Mouse (Mus musculus) liver, embryonic 11.5 days (tissue): ENCODE measurements around the gene Ank. TPM values are rescaled to one million over a fixed set of nuclear protein-coding genes. Genes with fewer than 3 reads are reported as not detected.
A peak's percentile ranks its signal among the peaks of the same experiment; 100 is the strongest.

Source experiments
- ATAC-seq: fragments of 200-750 bp; cut with Nextera tagmentation; replicated peaks from 2 replicates; pipeline ENCODE4 v1.8.0; 2017; ENCODE audit warnings: moderate number of reproducible peaks, mild to moderate bottlenecking, moderate TSS enrichment, moderate library complexity; ENCODE audit not compliant: low FRiP score
- DNase-seq: peaks from one replicate; pipeline ENCODE4 v3.0.0-alpha.2; 2017; ENCODE audit warnings: low spot score
- H3K27ac ChIP-seq: fragments of 300-500 bp; sonication (generic); 2 replicates; pipeline ENCODE4 v1.5.1; 2014; ENCODE audit warnings: mild to moderate bottlenecking, low read depth, low read length, control low read depth
- H3K27me3 ChIP-seq: fragments of 300-500 bp; sonication (generic); replicated peaks from 2 replicates; pipeline ENCODE4 v1.6.1; 2014; ENCODE audit warnings: low read length, mixed read lengths; ENCODE audit not compliant: control insufficient read depth, insufficient read depth
- H3K36me3 ChIP-seq: fragments of 300-500 bp; sonication (generic); 2 replicates; pipeline ENCODE4 v1.6.1; 2014; ENCODE audit warnings: mild to moderate bottlenecking, low read length, moderate library complexity, mixed read lengths; ENCODE audit not compliant: control insufficient read depth, insufficient read depth
- H3K4me1 ChIP-seq: fragments of 300-500 bp; sonication (generic); replicated peaks from 2 replicates; pipeline ENCODE4 v1.6.1; 2014; ENCODE audit warnings: low read length, mixed read lengths; ENCODE audit not compliant: control insufficient read depth, insufficient read depth
- H3K4me2 ChIP-seq: fragments of 300-500 bp; sonication (generic); 2 replicates; pipeline ENCODE4 v1.6.1; 2014; ENCODE audit warnings: mild to moderate bottlenecking, control low read depth, moderate library complexity
- H3K4me3 ChIP-seq: fragments of 300-500 bp; sonication (generic); 2 replicates; pipeline ENCODE4 v1.5.1; 2014; ENCODE audit warnings: low read depth, low read length, control low read depth
- H3K9ac ChIP-seq: fragments of 300-500 bp; sonication (generic); 2 replicates; pipeline ENCODE4 v1.6.1; 2014; ENCODE audit warnings: low read depth, low read length, control low read depth
- H3K9me3 ChIP-seq: fragments of 300-500 bp; sonication (generic); 2 replicates; pipeline ENCODE4 v1.6.1; 2016; ENCODE audit warnings: low read length, inconsistent platforms, mixed read lengths; ENCODE audit not compliant: control insufficient read depth
- WGBS: fragments of 180-500 bp; shearing (Covaris S2); extraction: QIAGEN DNeasy Blood & Tissue Kit; methylation state at CpG from one replicate; pipeline ENCODE4 v1.1.7; 2014; 5-methylcytosine and 5-hydroxymethylcytosine counted together
- polyA plus RNA-seq: library from polyadenylated mRNA; unstranded; fragments of >200 nt; fragmentation: Nextera tagmentation; extraction: Ambion mirVana; gene quantifications from 2 replicates; pipeline ENCODE4 v1.2.1, GENCODE M21; 2014

The Ank gene
- polyA plus RNA-seq, 1 experiment from 2014 or later = 13.1 TPM

- 39% methylated on average over 11 of the region's 11 CpGs for WGBS
- peak overlapping the region; percentile 59 for H3K4me2 ChIP-seq
- DNase-seq (peak; percentile 59), ATAC-seq (peak; percentile 93)
- no peaks in the 10 kb centered on the region for H3K36me3 ChIP-seq
- H3K4me1 ChIP-seq = peaks cover 52% of the 10 kb centered on the region
- peak overlapping the region; percentile 96 for H3K27ac ChIP-seq
- H3K27me3 ChIP-seq = no peaks in the 10 kb centered on the region
- no peak overlapping the region for H3K9ac ChIP-seq
- no peaks in the 10 kb centered on the region for H3K9me3 ChIP-seq
- no peak overlapping the region; the same call in 1 of the 2 replicates for H3K4me3 ChIP-seq
These were observed 30.3 kb downstream of the Ank start for GRCm38 (mm10) chr15:27496596-27497299.

GRCm38 (mm10) chr15:27497300-27497997, 31.0 kb downstream of the Ank start:
- H3K4me1 ChIP-seq = peaks cover 52% of the 10 kb centered on the region
- H3K4me3 ChIP-seq = no peak overlapping the region; the same call in 1 of the 2 replicates
- DNase-seq (no peak), ATAC-seq (peak; percentile 63)
- H3K27me3 ChIP-seq = no peaks in the 10 kb centered on the region
- 37% methylated on average over 7 of the region's 7 CpGs for WGBS
- H3K9me3 ChIP-seq = no peaks in the 10 kb centered on the region
- H3K36me3 ChIP-seq = no peaks in the 10 kb centered on the region
- H3K27ac ChIP-seq = peak overlapping the region; percentile 96
- H3K4me2 ChIP-seq = peak overlapping the region; percentile 59
- H3K9ac ChIP-seq = peak overlapping the region; percentile 54

- Histone ChIP-seq H3K36me3 (no peaks in the 10 kb centered on the region), H3K4me1 (peaks cover 48% of the 10 kb centered on the region), H3K27ac (peak overlapping the region; percentile 96), H3K9me3 (no peaks in the 10 kb centered on the region), H3K9ac (no peak overlapping the region), H3K4me3 (no peak overlapping the region), H3K4me2 (peak overlapping the region; percentile 59; the same call in 1 of the 2 replicates), H3K27me3 (no peaks in the 10 kb centered on the region)
- WGBS = 83% methylated on average over 5 of the region's 5 CpGs
- ATAC-seq (no peak), DNase-seq (no peak)
These were observed 31.6 kb downstream of the Ank start for GRCm38 (mm10) chr15:27498078-27498477.

- Histone ChIP-seq H3K27me3 (no peaks in the 10 kb centered on the region), H3K4me2 (no peak overlapping the region), H3K9ac (no peak overlapping the region), H3K27ac (no peak overlapping the region), H3K9me3 (no peaks in the 10 kb centered on the region), H3K4me1 (peaks cover 38% of the 10 kb centered on the region), H3K4me3 (no peak overlapping the region), H3K36me3 (no peaks in the 10 kb centered on the region)
- 76% methylated on average over 15 of the region's 15 CpGs for WGBS
- no peak for ATAC-seq
- DNase-seq = no peak
These were observed 33.9 kb downstream of the Ank start for GRCm38 (mm10) chr15:27500390-27500789.

GRCm38 (mm10) chr15:27502338-27502737, 35.9 kb downstream of the Ank start:
- Histone ChIP-seq H3K4me1 (peaks cover 42% of the 10 kb centered on the region), H3K9me3 (no peaks in the 10 kb centered on the region), H3K27ac (no peak overlapping the region), H3K4me2 (no peak overlapping the region), H3K27me3 (no peaks in the 10 kb centered on the region), H3K9ac (no peak overlapping the region), H3K36me3 (no peaks in the 10 kb centered on the region), H3K4me3 (no peak overlapping the region)
- WGBS = 86% methylated on average over 13 of the region's 13 CpGs
- DNase-seq = no peak
- no peak for ATAC-seq

- DNase-seq (no peak), ATAC-seq (no peak)
- 81% methylated on average over 9 of the region's 9 CpGs for WGBS
- Histone ChIP-seq H3K27ac (no peak overlapping the region), H3K9me3 (no peaks in the 10 kb centered on the region), H3K9ac (no peak overlapping the region), H3K27me3 (no peaks in the 10 kb centered on the region), H3K36me3 (no peaks in the 10 kb centered on the region), H3K4me3 (no peak overlapping the region), H3K4me1 (peaks cover 35% of the 10 kb centered on the region), H3K4me2 (no peak overlapping the region)
These were observed 36.7 kb downstream of the Ank start for GRCm38 (mm10) chr15:27503221-27503620.

- no peak overlapping the region for H3K9ac ChIP-seq
- H3K4me1 ChIP-seq = peaks cover 35% of the 10 kb centered on the region
- 66% methylated on average over 20 of the region's 20 CpGs for WGBS
- H3K27me3 ChIP-seq = no peaks in the 10 kb centered on the region
- H3K4me3 ChIP-seq = no peak overlapping the region
- ATAC-seq = no peak; the same call in 1 of the 2 replicates
- H3K36me3 ChIP-seq = no peaks in the 10 kb centered on the region
- H3K4me2 ChIP-seq = no peak overlapping the region
- no peaks in the 10 kb centered on the region for H3K9me3 ChIP-seq
- H3K27ac ChIP-seq = no peak overlapping the region
- no peak for DNase-seq
These were observed 37.6 kb downstream of the Ank start for GRCm38 (mm10) chr15:27503801-27504730.

GRCm38 (mm10) chr15:27506127-27506886, 39.8 kb downstream of the Ank start:
- no peak overlapping the region for H3K9ac ChIP-seq
- H3K9me3 ChIP-seq = no peaks in the 10 kb centered on the region
- H3K4me1 ChIP-seq = peaks cover 34% of the 10 kb centered on the region
- ATAC-seq (peak; percentile 65), DNase-seq (no peak)
- no peak overlapping the region for H3K4me3 ChIP-seq
- no peak overlapping the region for H3K4me2 ChIP-seq
- H3K36me3 ChIP-seq = no peaks in the 10 kb centered on the region
- WGBS = 33% methylated on average over 5 of the region's 5 CpGs
- H3K27ac ChIP-seq = no peak overlapping the region
- H3K27me3 ChIP-seq = no peaks in the 10 kb centered on the region
